Mouse (Mus musculus) liver, postnatal 0 days (tissue): ENCODE data around the gene Tnfrsf21.

Experiments
- CTCF ChIP-seq: sonication (generic); IDR thresholded peaks from 2 replicates; pipeline ENCODE4 v1.5.1; 2016; ENCODE audit warnings: antibody characterized with exemption, low read depth
- EP300 ChIP-seq: IDR thresholded peaks from 2 replicates; pipeline ENCODE4 v1.6.1; 2016; ENCODE audit warnings: antibody characterized with exemption, low read depth, mild to moderate bottlenecking

GRCm38 (mm10) chr17:43029546-43029945 is 13.2 kb downstream of the Tnfrsf21 start:
- no peak for TF ChIP-seq CTCF
- no peak for TF ChIP-seq EP300
